Mouse (Mus musculus) urinary bladder, postnatal 25 days (tissue): Measurements from ENCODE around the gene Bricd5.

ENCODE experiments used
- DNase-seq: peaks from one replicate; pipeline ENCODE4 v3.0.0; 2022; ENCODE audit warnings: low spot score

Gene Bricd5

DNA sequence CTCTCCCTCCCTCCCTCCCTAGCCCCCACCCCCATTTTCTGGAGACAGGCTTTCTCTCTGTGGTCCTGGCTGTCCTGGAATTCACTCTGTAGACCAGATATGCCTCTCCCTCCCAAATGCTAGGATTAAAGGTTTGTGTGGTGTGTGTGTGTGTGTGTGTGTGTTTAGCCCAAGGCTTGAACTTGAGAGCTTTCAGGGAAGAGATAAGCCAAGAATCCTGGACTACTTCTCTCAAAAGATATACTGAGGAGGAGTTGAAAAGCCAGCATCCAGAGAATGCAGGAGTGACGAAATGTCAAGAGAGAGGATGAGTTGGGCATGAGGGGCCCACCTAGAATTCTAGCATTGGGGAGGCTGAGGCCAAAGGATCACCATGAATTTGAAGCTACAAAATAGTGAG lies 10.8 kb upstream of the Bricd5 start:
- no peak for DNase-seq

DNA sequence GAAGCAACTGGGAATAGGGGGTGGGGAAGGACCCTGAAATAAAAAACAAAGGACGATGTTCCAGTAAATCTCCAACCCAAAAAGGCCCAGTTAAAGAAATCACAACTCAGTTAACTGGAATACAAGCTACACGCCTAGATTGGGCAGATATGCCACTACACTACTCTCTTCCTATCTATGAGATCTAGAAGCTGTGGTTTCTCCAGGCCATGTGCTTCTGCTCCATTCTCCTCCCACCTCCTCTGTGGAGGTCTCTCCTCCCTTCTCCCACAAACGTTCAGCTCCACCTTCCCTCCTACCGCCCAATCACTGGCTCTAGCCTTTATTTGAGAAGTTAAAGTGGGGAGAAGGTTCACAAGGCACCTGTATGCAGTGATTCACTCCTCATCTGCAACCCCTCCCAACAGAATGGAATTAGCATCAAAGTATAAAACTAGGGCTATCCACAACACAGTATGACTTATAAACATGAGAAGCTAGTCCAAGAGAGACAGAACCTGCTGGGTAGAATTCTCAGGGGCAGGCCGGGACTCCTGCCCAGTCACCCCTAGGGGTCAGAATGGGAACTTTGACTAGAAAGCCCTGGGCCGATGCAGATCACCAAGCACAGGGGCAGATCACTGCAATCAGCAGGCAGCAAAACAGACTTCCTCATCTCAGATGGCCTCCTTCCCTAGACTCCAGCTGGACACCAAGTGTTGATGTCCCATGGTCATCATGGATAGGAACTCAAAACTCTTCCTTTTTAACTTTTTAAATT lies 10.1 kb upstream of the Bricd5 start:
- no peak for DNase-seq

DNA sequence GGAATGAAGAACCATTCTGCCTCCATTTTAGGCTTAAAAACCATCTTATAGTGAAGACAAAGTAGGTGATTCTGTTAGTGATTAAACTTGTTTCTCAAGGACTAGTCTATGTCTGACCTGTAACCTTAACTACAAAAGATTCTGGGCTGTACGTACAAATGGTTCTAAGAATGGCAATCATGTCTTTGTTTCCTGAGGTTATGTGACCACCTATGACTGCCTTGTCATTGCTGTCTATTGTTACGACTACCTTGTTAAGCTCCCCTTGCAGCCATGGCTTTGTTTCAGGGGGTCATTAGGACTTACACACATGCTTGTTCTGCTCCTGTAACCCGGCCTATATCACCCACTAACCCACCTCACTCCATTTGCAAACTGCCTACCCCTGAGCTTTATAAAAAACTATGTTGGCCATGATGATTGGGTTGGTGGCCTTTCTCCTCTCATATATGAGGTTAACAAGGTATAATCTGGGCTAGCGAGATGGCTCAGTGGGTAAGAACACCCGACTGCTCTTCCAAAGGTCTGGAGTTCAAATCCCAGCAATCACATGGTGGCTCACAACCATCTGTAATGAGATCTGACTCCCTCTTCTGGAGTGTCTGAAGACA lies 4.9 kb upstream of the Bricd5 start:
- no peak for DNase-seq

DNA sequence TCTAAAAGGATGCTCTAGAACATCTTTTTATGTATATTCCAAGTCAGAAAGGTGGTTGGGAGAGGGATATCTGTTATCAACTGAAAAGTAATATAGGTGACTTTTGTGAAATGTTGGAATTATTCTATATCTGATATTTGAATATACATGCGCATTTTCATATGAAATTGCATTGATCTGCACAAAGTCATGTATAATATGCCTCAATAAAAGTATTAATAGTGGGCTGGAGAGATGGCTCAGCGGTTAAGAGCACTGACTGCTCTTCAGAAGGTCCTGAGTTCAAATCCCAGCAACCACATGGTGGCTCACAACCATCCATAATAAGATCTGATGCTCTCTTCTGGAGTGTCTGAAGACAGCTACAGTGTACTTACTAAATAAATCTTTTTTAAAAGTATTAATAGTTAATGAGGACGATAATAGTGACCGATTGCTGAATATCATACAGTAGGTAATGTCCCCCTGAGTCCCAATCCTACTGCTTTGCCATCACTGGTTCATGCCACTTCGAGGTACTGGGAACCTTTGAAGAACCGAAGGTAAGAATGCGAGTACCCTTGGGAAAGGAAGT lies 4.3 kb upstream of the Bricd5 start:
- DNase-seq, result no peak

DNA sequence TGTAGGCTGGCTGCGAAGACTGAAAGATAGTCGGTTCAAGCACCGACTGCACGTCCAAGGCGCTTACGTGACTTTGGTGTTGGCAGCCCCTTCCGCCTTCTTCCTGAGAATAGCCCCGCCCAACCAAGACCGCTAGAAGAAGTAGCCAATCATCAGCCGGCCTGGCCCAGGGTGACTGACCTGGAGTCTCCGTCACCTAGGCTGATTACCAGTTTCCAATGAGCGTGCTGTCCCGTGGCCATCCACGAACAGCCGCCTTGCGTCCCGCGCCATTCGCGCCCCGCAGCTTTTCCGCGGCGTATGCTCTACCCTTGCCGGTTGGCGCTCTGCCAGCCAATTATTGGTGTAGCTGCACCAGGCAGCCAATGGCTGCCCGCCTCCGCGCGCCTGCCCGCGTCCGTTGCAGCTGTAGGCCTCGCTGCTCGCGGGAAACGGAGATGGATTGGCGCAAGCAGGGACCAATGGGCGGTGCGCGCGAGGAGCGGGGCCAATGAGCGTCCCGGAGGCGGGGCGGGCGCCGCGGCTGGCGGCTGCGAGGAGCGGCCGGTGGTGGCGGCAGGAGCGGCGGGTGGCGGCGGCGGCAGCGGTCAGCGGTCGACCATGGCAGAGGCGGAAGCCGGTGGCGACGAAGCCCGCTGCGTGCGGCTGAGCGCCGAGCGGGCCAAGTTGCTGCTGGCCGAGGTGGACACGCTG lies 3.6 kb upstream of the Bricd5 start, which contains the start of the genes E4f1 and Pgp:
E4f1 (minus strand) TSS at position 404 of the 693 bp plus-strand sequence.
Pgp (plus strand) TSS at position 483 of the 693 bp plus-strand sequence.
- peak; percentile 98 for DNase-seq

DNA sequence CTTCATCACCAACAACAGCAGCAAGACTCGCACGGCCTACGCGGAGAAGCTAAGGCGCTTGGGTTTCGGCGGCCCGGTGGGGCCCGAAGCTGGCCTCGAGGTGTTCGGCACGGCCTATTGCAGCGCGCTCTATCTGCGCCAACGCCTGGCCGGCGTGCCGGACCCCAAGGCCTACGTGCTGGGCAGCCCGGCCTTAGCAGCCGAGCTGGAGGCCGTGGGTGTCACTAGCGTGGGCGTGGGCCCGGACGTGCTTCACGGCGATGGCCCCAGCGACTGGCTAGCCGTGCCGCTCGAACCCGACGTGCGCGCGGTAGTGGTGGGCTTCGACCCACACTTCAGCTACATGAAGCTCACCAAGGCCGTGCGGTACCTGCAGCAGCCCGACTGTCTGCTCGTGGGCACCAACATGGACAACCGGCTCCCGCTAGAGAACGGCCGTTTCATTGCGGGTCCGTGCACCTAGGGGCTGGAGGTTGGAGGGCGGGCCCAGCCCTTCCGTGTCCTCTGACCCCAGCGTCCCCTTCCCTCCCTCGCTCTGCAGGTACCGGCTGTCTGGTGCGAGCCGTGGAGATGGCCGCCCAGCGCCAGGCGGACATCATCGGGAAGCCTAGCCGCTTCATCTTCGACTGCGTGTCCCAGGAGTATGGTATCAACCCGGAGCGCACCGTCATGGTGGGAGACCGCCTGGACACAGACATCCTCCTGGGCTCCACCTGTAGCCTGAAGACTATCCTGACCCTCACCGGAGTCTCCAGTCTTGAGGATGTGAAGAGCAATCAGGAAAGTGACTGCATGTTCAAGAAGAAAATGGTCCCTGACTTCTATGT lies 2.8 kb upstream of the Bricd5 start:
- DNase-seq, result peak; percentile 31

DNA sequence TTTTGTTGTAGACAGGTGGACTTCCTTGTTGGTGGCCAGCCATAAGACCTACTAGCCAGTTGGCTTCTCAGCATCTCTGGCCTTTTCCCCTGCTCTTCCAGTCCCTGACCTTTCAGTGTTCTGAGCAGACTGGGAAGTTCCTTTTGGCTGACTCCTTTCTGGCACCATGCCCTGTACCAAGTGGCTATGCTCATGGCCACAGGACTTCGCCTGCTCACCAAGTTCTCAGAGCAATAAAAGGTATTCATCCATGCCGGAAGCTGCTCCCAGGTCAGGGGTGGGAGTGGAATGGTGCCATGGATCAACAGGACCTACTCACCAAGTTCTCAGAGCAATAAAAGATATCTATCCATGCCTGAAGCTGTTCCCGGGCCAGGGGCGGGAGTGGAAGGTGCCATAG lies 1.2 kb upstream of the Bricd5 start:
- DNase-seq, result peak; percentile 47

DNA sequence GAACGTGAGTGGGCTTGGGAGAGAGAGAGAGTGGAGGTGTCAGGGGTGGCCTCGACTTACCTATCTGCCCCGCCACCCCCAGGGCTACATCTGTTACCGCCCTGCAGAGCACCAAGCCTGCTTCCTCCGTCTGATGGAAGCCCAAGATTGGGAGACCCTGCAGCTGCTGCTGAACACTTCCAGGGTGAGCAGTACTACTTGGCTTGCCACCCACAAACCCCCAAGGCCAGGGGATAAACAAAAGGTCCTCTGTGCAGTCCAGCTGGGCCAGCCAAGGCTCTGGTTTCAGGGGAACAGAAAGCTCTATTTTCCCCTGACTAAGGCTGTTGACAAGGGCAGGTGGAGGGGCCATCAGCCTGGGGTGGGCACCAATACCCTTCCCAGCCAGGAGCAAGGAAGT lies 873 bp downstream of the Bricd5 start:
- DNase-seq, result no peak

DNA sequence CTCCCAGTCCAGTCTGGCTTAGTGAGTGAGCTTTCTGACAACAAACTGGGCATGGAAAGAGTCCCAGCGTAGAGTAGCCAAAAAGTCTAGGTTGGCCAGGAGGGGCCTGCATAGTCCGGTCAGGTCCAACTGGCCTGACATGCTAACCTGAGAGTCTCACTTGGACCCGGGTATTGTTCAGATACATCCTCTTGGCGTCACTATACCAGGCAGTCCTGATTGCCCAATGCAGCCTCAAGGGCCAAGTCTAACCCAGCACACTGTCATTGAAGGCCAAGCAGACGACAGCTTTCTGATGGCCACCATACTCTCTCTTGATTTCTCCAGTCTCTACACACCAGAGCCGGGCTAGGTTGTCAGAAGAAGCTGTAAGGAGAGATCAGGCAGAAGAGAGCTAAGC lies 1.9 kb downstream of the Bricd5 start:
- DNase-seq, result no peak

DNA sequence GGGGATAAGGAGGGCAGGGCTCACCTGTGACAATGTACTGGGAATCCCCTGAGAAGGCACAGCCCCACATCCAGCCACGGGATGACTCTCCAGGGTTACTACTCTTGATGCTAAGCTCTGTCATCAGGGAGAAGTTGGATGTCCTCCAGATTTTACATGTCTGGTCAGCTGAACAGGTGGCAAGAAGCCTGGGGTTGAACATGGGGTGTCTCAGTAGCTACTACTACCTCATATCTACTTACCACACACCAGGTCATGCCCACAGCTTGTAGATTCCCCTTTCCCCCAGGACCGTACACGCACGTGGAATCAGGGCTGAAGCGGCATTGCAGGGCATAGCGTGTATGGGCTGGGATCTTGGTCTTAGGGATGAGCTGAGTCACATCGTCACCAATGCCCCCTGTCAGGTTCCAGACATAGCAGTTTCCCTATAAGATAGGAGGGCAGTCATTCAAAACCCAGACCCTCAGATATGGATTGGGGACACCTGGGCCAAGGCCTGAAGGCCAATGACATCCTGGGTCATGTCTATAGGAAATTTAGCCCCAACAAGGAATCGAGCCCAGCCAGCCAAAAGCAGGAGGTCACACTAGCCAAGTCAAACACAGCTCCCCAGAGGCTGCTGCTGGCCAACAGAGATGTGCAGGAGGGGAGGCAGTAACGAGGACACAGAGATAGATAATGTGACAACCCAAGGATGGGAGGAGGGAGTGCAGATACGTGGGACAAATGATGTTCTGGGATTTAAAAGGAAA lies 2.5 kb downstream of the Bricd5 start:
- DNase-seq, result no peak

DNA sequence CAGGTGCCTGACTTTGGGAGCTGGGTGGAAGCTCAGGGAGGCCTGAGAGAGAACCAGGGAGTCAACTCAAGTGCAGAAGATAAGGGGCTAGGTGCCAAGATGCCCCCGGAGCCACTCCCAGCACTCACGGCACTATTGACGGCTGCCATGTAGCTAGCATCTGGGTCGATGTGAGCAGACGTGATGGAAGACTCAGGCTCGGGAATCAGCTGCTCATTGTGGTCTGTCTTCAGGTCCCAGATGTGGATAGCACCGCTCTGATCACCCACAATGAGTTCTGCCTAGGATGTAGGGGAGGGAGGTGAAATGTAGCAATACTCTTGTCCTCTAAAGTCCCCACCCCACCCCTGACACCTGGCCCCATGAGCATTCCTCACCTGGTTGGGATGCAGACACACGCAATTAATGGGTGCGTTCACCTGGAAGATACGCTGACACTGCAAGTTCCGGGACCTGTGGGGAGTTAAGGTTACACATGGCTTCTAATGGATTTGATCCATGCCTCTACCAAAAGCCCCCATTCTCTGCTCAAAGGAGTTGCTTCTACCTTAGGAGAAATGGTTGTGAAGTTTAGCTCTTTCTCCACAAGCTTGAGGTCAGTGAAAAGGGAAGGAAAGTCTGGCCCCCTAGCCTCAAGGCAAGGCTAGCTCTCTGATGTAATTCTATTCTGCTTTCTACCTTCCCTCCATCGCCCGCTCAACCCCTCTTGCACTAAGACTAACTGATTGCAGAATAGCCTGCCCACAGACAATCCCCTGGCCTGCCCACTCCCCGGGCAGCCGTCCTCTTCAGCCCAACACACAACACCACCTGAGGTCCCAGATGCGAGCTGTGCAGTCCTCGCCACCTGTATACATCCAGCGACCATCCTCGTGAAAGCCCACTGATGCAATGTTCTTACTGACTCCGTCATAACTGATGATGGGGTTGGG lies 3.6 kb downstream of the Bricd5 start:
- no peak for DNase-seq

DNA sequence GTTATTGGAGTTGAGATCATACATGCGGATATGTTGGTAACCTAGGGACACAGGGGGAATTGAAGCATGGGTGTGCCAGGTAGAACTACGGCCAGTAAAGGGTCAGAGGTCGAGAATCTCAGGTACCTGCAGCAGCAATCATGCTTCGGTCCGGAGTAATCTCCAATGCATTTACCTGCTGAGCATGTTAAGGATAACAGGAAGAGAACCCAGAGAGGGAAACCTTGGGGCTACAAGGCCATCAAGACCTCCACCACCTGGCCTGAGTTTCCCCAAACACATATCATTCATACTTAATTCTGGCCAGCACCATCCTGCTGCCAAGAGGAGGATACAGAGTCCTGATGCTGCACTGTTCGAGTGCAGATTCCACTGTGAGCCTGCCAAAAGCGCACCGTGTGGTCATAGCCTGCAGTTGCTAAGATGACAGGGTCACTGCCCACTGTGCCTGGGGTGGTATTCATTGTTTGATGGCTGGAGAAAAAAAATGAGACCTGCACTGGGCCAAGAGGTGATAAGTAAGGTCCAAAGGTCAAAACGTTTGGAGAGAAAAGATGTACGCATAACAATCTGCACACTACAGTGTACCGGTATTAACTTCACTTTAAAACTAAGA lies 4.4 kb downstream of the Bricd5 start:
- no peak for DNase-seq

DNA sequence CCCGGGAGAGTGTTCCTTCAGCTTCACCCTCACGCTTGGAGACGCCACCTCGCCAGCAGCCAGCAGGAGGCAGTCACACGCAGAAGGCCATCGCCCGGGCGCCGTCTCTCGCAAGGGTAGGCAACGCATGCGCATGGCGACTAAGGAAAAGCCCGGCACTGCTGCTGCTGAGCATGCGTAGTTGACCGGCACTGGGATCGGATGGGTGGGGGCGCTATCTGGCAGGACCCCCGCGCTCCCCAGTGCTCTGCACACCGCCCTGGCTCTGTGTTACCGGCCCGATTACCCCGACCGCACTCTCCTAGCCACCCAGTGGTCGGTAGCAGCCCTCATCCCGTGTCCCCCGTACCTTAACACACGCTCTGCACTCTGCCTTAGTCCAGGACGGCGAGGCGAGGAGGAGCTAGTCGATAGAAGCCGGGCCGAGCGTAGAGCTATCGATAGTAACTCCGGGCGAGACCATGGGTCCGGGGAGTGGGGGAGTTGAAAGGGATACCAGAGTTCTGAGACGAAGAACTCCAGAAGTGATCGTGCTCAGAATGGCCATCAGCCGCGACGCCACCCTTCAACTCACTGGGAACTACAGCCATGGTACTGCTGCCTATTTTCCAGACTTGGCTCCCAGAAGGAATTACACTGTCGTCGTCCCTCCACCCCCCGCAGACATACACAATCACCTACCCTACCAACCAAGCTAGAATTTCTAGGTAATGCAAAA lies 5.1 kb downstream of the Bricd5 start, which contains the start of gene Mlst8:
Mlst8 (minus strand) TSS at position 416 of the 718 bp plus-strand sequence.
- peak; percentile 97 for DNase-seq

DNA sequence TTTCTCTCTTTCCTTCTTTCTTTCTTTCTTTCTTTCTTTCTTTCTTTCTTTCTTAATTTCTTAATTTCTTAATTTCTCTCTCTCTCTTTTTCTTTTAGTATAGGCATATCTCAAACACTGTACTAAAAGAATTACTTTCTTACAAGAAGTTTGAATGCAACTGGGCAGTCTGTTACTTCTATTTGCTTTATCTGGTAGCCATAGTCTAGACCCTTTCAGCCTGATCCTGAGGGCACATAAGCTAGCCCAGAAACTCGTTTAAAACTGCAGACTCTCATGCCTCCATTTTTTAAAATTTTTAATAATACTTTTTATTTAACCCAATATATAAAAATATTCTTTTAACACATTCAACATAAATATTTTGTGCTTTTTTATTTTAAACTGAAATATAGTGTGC lies 5.7 kb downstream of the Bricd5 start:
- no peak for DNase-seq

DNA sequence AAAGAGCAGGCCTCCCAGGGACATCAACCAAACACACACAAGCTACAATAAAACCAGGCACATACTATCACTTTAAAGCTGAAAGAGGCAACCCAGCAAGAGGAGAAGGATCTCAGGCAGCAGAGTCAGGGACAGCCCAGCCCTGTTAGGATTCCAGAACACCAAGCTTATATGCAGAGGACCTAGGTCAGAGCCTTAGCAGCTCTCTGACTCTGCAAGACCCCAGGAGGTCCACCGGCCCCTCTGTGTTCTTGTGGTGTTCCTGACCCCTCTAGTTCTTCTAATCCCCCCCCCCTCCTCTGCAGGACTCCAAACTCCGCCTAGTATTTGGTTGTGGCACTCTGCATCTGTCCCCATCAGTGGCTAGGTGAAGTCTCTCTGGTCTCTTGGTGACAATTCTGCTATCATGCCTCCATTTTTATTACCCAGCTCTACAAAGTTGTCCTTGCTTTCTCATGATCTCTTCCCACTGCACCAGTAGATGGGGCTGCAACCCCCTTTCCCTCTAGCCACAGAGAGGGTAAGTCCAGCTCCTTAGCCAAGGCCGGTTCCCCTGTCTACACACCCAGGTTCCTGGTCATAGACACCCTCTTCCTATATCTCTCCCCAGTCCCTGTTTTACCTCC lies 6.6 kb downstream of the Bricd5 start:
- no peak for DNase-seq

DNA sequence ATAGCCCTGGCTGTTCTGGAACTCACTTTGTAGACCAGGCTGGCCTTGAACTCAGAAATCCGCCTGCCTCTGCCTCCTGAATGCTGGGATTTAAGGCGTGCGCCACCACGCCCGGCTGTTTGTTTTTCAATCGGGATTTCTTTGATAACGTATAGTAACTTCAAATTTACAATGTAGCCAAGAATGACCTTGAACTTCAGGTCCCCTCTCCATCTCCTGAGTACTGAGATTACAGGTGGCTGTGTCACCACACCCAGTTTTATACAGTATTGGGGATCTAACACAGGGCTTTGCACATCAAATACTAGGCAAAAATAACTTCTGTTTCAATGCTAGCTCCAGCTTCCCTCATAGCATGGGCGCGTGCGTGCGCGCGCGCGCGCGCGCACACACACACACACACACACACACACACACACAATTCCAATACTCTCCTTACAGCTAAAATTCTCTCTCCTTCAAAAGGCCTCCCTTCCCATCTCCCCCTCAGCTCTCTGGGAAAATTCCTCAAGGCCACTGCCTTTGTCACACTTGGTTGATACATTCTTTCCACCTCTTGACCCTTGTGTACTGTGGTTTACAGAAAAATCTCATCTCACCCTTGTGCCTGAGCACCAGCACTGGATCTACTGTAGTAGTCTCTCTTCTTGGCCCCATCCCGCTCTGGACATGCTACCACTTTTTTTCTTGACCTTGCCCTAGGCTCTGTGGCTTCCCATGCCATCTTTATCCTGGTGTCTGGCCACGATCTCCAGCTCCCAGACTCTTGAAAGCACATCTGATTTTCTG lies 7.5 kb downstream of the Bricd5 start:
- DNase-seq, result no peak

DNA sequence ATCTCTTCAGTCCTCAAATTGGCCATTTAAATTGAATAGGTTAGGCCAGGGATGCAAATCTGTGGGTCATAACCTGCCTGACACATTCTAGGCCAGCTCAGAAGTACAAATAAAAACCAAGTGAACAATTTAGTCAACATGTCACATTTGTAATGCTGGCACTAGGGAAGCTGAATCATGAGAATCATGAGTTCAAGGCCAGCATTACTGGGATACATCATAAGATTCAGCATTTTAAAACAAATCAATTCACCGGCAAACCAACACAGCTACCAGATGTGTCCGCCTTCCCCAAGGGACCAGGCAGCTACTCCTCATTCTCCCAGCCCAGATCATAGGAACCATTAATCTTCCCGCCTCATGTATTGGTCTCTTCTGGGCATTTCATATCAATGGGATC lies 9.8 kb downstream of the Bricd5 start:
- DNase-seq, result no peak
